Mouse (Mus musculus) erythroblast, embryonic 14.5 days (primary cell): ENCODE measurements around the gene 4930469K13Rik.

ENCODE experiments used
- GATA1 ChIP-seq: IDR thresholded peaks from 2 replicates; pipeline ENCODE4 v1.6.1; 2012; ENCODE audit warnings: low read length, inconsistent platforms, mixed read lengths
- TAL1 ChIP-seq: IDR thresholded peaks from 3 replicates; pipeline ENCODE4 v1.6.1; 2012; ENCODE audit warnings: low read length, inconsistent platforms, mixed read lengths

DNA sequence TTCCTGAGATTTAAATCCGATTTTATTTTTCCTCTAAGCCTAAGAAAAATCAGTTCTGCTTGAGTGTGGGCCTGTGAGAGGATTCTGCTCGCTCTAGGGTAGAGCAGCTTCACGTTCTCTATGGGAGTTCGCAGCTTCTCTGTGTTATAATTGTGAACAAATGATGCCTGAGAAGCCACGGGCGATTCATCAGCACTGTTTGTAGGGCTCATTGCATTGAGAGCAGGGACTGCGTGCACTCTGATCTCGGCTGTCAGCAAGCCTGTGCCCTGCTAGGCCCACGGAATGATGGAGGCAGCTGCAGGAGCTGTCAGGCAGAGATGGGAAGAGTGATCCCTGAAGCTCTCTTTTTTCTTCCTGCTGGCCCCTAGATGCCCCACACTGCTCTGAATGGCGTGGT lies 100.1 kb downstream of the 4930469K13Rik start:
- TF ChIP-seq TAL1 (no peak), GATA1 (no peak)
